Mouse (Mus musculus): ENCODE measurements around the gene Foxl1. TPM values are rescaled to one million over a fixed set of nuclear protein-coding genes. Genes with fewer than 3 reads are reported as not detected.
A peak's percentile ranks its signal among the peaks of the same experiment; 100 is the strongest.

The Foxl1 gene
- polyA plus RNA-seq (2015; fragmentation: Nextera tagmentation; extraction: Ambion mirVana): 0.07 TPM in 1 of 2 replicates, not detected in the other

DNA sequence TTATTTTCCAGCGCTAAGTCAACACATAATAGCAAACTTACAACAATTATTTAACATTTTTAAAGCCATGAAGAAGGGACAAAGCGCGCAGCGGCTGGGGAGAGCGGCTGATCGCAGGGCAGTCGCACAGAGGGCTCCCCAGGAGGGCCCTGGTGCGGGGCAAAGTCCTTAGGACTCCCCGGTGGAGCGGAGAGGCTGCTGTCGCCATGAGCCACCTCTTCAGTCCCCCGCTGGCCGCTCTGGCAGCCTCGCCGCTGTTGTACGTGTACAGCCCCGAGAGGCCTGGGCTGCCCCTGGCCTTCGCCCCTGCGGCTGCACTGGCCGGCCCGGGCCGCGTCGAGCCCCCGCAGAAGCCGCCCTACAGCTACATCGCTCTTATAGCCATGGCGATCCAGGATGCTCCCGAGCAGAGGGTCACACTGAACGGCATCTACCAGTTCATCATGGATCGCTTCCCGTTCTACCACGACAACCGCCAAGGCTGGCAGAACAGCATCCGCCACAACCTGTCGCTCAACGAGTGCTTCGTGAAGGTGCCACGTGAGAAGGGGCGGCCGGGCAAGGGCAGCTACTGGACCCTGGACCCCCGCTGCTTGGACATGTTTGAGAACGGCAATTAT lies at the start of gene Foxl1:
Foxl1 (plus strand) TSS at position 185 of the 620 bp plus-strand sequence.
- H3K9me3 ChIP-seq (replicated peaks; ENCODE audit: control insufficient read depth, low read length): no peaks in the 10 kb centered on the region
- peaks cover 82% of the 10 kb centered on the region for H3K27me3 ChIP-seq (ENCODE audit: control insufficient read depth, insufficient read depth, low read depth, low read length)
- no peak within 1 kb of the TSS for H3K4me3 ChIP-seq (ENCODE audit: low read depth, low read length)
- H3K9ac ChIP-seq (ENCODE audit: low read depth, low read length): no peak within 1 kb of the TSS
- no peaks in the 10 kb centered on the region for H3K36me3 ChIP-seq (ENCODE audit: control insufficient read depth, insufficient read depth)
- WGBS (ENCODE audit: insufficient replicate concordance): 3% methylated on average over 43 of the region's 43 CpGs
- no peak for ATAC-seq (ENCODE audit: low read depth)
- H3K4me2 ChIP-seq (ENCODE audit: low read depth, low read length): no peak within 1 kb of the TSS
- H3K4me1 ChIP-seq (ENCODE audit: control insufficient read depth, low read depth, low read length): no peaks in the 10 kb centered on the region
- H3K27ac ChIP-seq (ENCODE audit: low read length): no peak within 1 kb of the TSS

DNA sequence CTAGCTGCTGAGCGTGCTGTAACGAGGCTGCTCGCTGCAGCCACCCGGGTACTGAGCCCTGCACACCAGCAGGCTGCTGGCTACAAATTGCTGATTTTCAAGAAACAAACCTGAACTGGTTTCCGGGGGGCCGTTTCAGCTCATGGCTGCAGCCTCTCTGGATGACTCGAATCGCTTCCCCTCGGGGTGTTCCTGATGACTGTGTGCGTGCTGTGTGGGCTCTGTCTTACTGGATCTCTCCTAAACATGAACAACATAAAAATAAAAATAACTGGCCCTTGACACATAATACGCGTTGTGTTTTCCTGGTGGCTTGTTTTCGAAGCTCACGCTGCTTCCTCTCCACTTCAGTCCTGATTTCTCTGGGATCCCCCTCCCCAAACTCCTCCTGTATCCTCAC lies 49.0 kb upstream of the Foxl1 start:
- Histone ChIP-seq H3K9me3 (replicated peaks; ENCODE audit: control insufficient read depth, low read length) (no peaks in the 10 kb centered on the region), H3K4me3 (ENCODE audit: low read depth, low read length) (no peak overlapping the region), H3K9ac (ENCODE audit: low read depth, low read length) (no peak overlapping the region), H3K27ac (ENCODE audit: low read length) (no peak overlapping the region), H3K4me2 (ENCODE audit: low read depth, low read length) (no peak overlapping the region), H3K36me3 (ENCODE audit: control insufficient read depth, insufficient read depth) (no peaks in the 10 kb centered on the region), H3K4me1 (ENCODE audit: control insufficient read depth, low read depth, low read length) (no peaks in the 10 kb centered on the region; the same call in 1 of the 2 replicates), H3K27me3 (ENCODE audit: control insufficient read depth, insufficient read depth, low read depth, low read length) (peaks cover 98% of the 10 kb centered on the region)
- WGBS (ENCODE audit: insufficient replicate concordance): 20% methylated on average over 14 of the region's 14 CpGs
- no peak for ATAC-seq (ENCODE audit: low read depth)

DNA sequence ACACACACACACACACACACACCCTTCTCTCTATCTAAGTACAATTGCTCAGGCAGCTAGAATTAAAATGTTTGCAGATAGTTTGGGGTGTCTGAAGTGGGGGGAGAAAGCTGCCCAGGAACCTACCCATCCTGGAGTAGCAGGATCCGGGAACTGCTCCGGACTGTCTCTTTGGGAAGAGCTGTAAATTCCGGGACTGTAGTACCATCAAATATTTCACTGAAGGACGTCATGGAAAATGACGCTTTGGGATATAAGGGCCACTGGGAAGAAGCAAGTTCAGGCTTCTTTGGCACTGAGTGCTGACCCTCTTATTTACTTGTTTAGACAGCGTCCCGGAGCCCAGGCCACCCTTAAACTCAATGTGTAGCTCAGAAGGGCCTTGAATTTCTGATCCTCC lies 48.5 kb upstream of the Foxl1 start:
- Histone ChIP-seq H3K9me3 (replicated peaks; ENCODE audit: control insufficient read depth, low read length) (no peaks in the 10 kb centered on the region), H3K4me3 (ENCODE audit: low read depth, low read length) (no peak overlapping the region), H3K27me3 (ENCODE audit: control insufficient read depth, insufficient read depth, low read depth, low read length) (peaks cover 98% of the 10 kb centered on the region), H3K4me2 (ENCODE audit: low read depth, low read length) (no peak overlapping the region), H3K4me1 (ENCODE audit: control insufficient read depth, low read depth, low read length) (no peaks in the 10 kb centered on the region; the same call in 1 of the 2 replicates), H3K9ac (ENCODE audit: low read depth, low read length) (no peak overlapping the region), H3K27ac (ENCODE audit: low read length) (no peak overlapping the region), H3K36me3 (ENCODE audit: control insufficient read depth, insufficient read depth) (no peaks in the 10 kb centered on the region)
- ATAC-seq (ENCODE audit: low read depth): no peak
- WGBS (ENCODE audit: insufficient replicate concordance): 11% methylated on average over 7 of the region's 7 CpGs

DNA sequence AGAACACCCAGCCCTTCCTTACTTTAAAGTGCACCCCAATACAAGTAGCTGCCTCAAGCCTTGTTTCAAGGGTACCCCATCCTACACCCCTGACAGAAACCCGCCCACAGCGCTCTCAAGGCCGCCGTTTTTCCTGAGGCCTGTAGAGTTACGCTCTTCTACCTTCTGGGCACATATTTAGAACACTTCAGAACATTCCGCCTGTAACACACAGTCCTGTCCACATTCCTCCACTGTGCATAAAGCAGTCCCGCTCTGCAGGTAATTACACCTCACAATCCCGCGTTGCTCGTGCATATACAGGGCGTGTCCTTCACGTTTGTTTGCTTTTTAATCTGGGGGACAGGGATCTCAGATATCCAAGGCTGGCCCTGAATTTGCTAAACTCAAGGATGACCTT lies 47.8 kb upstream of the Foxl1 start:
- H3K9me3 ChIP-seq (replicated peaks; ENCODE audit: control insufficient read depth, low read length): no peaks in the 10 kb centered on the region
- H3K27me3 ChIP-seq (ENCODE audit: control insufficient read depth, insufficient read depth, low read depth, low read length): peaks cover 98% of the 10 kb centered on the region
- no peaks in the 10 kb centered on the region for H3K36me3 ChIP-seq (ENCODE audit: control insufficient read depth, insufficient read depth)
- no peak overlapping the region for H3K9ac ChIP-seq (ENCODE audit: low read depth, low read length)
- no peak for ATAC-seq (ENCODE audit: low read depth)
- no peak overlapping the region for H3K4me2 ChIP-seq (ENCODE audit: low read depth, low read length)
- H3K4me1 ChIP-seq (ENCODE audit: control insufficient read depth, low read depth, low read length): no peaks in the 10 kb centered on the region; the same call in 1 of the 2 replicates
- WGBS (ENCODE audit: insufficient replicate concordance): 14% methylated on average over 12 of the region's 12 CpGs
- H3K4me3 ChIP-seq (ENCODE audit: low read depth, low read length): no peak overlapping the region
- no peak overlapping the region for H3K27ac ChIP-seq (ENCODE audit: low read length)

DNA sequence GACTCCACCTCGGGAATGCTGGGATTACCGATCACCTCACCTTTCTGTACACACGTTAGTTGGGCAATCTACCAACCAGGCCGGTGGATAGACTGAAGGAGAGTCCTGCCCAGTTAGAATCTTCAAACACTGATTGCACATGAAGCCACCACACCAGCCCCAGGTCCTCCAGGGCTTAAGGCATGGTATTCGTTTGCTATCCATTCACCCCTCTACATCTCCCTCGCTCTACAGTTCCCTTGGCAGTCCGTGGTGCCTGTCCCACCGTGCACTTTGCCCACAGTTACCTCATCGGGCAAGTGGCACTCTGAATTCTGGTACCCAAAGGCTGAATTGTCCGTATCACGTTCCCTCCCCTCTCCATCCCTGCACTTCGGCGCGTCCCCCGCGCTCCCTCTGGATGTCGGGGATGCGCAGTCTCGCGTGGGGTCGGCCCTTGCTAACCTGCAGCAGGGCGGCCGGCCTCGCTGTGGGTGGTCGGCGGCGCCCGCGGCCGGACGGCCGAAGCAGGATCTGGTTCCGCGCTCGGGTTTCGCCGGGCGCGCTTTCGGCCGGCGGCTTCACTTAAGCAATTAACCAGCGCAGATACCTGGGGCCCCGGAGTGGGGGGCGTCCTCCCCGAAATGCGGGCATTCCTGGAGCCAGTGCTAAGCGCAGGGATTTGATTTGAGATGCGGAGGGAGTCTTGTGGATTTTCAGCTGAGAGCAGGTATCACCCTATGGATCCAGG lies 47.2 kb upstream of the Foxl1 start:
- Histone ChIP-seq H3K36me3 (ENCODE audit: control insufficient read depth, insufficient read depth) (no peaks in the 10 kb centered on the region), H3K4me3 (ENCODE audit: low read depth, low read length) (no peak overlapping the region), H3K4me1 (ENCODE audit: control insufficient read depth, low read depth, low read length) (no peaks in the 10 kb centered on the region; the same call in 1 of the 2 replicates), H3K27me3 (ENCODE audit: control insufficient read depth, insufficient read depth, low read depth, low read length) (peaks cover 98% of the 10 kb centered on the region), H3K9me3 (replicated peaks; ENCODE audit: control insufficient read depth, low read length) (no peaks in the 10 kb centered on the region), H3K27ac (ENCODE audit: low read length) (no peak overlapping the region), H3K4me2 (ENCODE audit: low read depth, low read length) (0 out of 2 replicates have a peak overlapping the region, but pooled peaks have one; percentile 3), H3K9ac (ENCODE audit: low read depth, low read length) (no peak overlapping the region)
- WGBS (ENCODE audit: insufficient replicate concordance): 2% methylated on average over 49 of the region's 49 CpGs
- no peak for ATAC-seq (ENCODE audit: low read depth)

DNA sequence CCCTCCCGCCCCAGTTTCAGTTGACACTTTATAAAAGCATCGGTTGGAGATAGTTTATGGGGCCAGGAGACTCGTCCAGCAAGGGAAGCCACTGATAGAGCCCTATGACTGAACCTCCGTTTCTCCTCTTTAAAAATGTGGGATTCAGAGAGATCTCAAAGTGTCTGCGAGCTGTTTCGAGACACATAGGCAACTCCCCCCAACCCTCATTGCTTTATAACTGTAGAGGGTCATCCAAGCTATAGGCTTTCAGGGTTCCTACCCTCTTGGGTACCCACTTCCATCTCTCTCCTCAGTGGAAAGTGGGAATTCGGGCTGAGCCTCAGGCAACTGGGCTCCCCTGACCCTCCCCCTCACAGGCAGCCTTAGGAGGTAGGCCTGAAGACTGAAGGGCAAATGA lies 46.3 kb upstream of the Foxl1 start:
- H3K36me3 ChIP-seq (ENCODE audit: control insufficient read depth, insufficient read depth): no peaks in the 10 kb centered on the region
- no peaks in the 10 kb centered on the region for H3K9me3 ChIP-seq (replicated peaks; ENCODE audit: control insufficient read depth, low read length)
- peaks cover 98% of the 10 kb centered on the region for H3K27me3 ChIP-seq (ENCODE audit: control insufficient read depth, insufficient read depth, low read depth, low read length)
- H3K4me3 ChIP-seq (ENCODE audit: low read depth, low read length): no peak overlapping the region
- ATAC-seq (ENCODE audit: low read depth): no peak
- no peaks in the 10 kb centered on the region; the same call in 1 of the 2 replicates for H3K4me1 ChIP-seq (ENCODE audit: control insufficient read depth, low read depth, low read length)
- H3K27ac ChIP-seq (ENCODE audit: low read length): no peak overlapping the region
- H3K9ac ChIP-seq (ENCODE audit: low read depth, low read length): no peak overlapping the region
- WGBS (ENCODE audit: insufficient replicate concordance): 4% methylated on average over 7 of the region's 7 CpGs
- H3K4me2 ChIP-seq (ENCODE audit: low read depth, low read length): no peak overlapping the region

DNA sequence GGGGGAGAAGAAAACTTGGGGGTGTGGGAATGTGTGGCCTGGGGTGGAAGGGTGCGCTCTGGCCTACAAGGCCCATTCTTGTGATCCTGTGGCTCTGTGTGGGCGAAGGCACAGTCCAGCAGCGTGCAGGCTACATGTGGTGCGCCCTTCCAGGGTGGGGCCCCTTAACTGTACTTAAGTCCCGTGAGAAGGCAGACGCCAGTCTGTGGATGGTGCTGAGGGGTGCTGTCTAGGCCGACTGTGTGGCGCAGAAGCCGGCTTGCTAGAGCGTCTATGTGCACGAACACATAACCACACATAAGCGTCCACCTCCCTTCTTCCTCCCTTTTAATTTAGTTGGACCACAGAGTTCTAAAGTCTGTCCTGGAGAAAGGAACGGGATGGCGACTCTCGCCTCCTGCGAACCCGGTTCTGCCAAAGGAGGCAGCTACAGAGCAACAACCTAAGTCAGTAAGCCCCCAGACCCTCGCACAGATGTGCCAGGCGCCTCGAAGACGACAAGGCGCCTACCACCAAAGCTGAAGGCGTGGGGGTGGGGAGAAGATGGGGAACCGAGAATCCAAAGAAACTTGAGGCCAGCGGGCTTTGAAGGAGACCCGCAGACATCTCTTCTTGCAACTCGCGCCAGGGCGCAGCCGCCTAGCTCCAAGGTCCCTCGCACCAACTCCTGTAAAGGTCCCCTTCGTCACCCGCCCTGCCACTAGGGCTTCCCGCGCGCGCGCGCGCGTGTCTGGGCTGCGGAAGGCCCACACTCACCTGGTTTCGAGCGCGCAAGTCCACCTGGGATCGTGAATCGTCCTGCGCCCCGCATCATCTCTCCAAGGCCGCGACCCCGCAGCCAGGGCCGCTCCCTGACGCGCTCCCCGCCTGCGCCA lies 45.3 kb upstream of the Foxl1 start:
- no peak overlapping the region for H3K27ac ChIP-seq (ENCODE audit: low read length)
- no peak for ATAC-seq (ENCODE audit: low read depth)
- no peaks in the 10 kb centered on the region for H3K9me3 ChIP-seq (replicated peaks; ENCODE audit: control insufficient read depth, low read length)
- H3K4me1 ChIP-seq (ENCODE audit: control insufficient read depth, low read depth, low read length): no peaks in the 10 kb centered on the region; the same call in 1 of the 2 replicates
- H3K27me3 ChIP-seq (ENCODE audit: control insufficient read depth, insufficient read depth, low read depth, low read length): peaks cover 98% of the 10 kb centered on the region
- no peak overlapping the region for H3K9ac ChIP-seq (ENCODE audit: low read depth, low read length)
- peak overlapping the region; percentile 54 for H3K4me3 ChIP-seq (ENCODE audit: low read depth, low read length)
- 2% methylated on average over 57 of the region's 57 CpGs for WGBS (ENCODE audit: insufficient replicate concordance)
- H3K36me3 ChIP-seq (ENCODE audit: control insufficient read depth, insufficient read depth): no peaks in the 10 kb centered on the region
- H3K4me2 ChIP-seq (ENCODE audit: low read depth, low read length): peak overlapping the region; percentile 67

DNA sequence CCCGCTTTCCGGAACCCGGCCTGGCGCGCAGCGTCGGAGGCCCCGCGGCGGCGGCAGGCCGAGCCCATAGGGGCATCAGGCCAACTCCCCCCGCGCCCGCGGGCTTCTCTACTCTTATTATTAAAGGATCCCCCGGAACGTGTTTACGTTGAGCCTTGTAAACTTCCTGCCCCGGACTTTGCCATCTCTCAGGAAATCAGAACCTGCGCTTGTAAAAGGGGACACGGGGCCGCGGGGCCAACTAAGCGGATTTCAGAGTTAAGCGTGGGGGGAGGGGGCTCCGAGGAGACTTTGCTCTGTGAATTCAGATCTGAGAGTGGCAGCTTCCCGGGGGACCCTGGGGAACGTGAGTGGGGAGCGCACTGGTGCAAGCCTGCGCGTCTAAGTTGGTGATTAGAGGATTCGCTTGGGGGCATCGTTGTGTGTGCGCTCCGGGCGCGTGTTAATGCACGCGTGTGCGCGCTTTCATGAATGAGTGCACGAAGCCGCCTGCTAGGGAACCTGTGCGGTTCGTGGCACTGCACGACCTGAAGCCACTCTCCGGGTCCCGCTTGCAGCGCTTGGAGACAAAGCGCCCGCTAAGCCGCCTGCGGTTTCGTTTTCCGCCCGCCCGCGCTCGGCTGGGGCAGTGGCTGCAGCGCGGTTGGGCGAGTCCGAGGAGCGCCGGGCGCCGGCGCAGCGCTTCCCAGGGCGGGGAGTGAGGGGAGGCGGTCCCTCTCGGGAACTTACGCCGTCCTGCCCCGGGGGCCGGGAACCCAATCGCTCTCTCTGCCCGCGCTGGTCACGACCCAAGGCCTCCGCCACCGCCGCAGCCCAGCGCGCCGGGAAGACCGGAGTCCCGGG lies 44.4 kb upstream of the Foxl1 start:
- H3K27me3 ChIP-seq (ENCODE audit: control insufficient read depth, insufficient read depth, low read depth, low read length): peaks cover 98% of the 10 kb centered on the region
- no peaks in the 10 kb centered on the region; the same call in 1 of the 2 replicates for H3K4me1 ChIP-seq (ENCODE audit: control insufficient read depth, low read depth, low read length)
- no peaks in the 10 kb centered on the region for H3K36me3 ChIP-seq (ENCODE audit: control insufficient read depth, insufficient read depth)
- H3K4me3 ChIP-seq (ENCODE audit: low read depth, low read length): peak overlapping the region; percentile 54
- no peaks in the 10 kb centered on the region for H3K9me3 ChIP-seq (replicated peaks; ENCODE audit: control insufficient read depth, low read length)
- H3K4me2 ChIP-seq (ENCODE audit: low read depth, low read length): peak overlapping the region; percentile 67
- ATAC-seq (ENCODE audit: low read depth): peak; percentile 42
- WGBS (ENCODE audit: insufficient replicate concordance): under 1% methylated on average over 84 of the region's 89 CpGs
- H3K27ac ChIP-seq (ENCODE audit: low read length): peak overlapping the region; percentile 33
- H3K9ac ChIP-seq (ENCODE audit: low read depth, low read length): no peak overlapping the region; the same call in 1 of the 2 replicates
